Mouse (Mus musculus) brain, embryonic 14.5 days (tissue): ENCODE measurements around the gene Nkpd1.

Experiments
- CTCF ChIP-seq: fragments of 200-500 bp; IDR thresholded peaks from 2 replicates; pipeline ENCODE4 v1.5.1; 2012; ENCODE audit warnings: inconsistent platforms, mild to moderate bottlenecking, moderate library complexity, borderline replicate concordance; ENCODE audit not compliant: insufficient read depth, insufficient read length; ENCODE audit errors: extremely low read depth
- POLR2A ChIP-seq: fragments of 200-500 bp; IDR thresholded peaks from 2 replicates; pipeline ENCODE4 v1.6.1; 2012; ENCODE audit warnings: mild to moderate bottlenecking, inconsistent platforms, borderline replicate concordance; ENCODE audit not compliant: poor library complexity, insufficient read depth, insufficient read length, severe bottlenecking; ENCODE audit errors: extremely low read depth

GRCm38 (mm10) chr7:19560491-19561260 is 43.0 kb downstream of the Nkpd1 start:
- TF ChIP-seq CTCF (no peak), POLR2A (no peak)
